Mouse (Mus musculus): ENCODE measurements around the gene Sfmbt2. TPM values are rescaled to one million over a fixed set of nuclear protein-coding genes. Genes with fewer than 3 reads are reported as not detected.

Gene Sfmbt2
- 93.4 and 103 TPM in 2 replicates for polyA plus RNA-seq (2011; ENCODE audit: insufficient read depth, insufficient read length, low read depth, missing spikeins)

DNA sequence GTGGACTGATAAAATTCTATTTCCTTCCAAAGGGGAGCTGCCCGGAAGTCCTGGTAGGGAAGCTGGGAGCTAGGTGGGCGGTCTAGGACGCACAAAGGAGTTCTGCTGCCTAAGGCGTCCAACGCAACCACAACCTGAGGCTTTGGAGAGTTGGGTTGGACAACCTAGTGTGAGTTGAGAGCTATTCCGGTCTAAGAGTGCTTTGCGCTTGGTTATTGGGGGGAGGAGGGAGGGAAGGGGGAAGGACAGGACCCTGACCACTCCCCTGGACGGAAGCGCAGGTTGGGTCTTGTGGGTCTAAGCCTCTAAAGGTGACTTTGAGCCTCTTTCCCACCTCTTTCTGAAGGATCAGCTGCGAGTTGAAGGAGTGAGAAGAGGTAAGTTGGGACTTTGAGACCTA lies at the start of gene Sfmbt2:
Gene Sfmbt2, plus strand, starts transcription at position 335 of the 400 bp plus-strand sequence.
- H3K36me3 ChIP-seq (ENCODE audit: control insufficient read depth, insufficient read depth, low read length, poor library complexity, severe bottlenecking), result no peaks in the 10 kb centered on the region
- H3K4me3 ChIP-seq (ENCODE audit: low read depth, low read length), result peak within 1 kb of the TSS; percentile 36
- no peak within 1 kb of the TSS for H3K27ac ChIP-seq (ENCODE audit: insufficient read depth, low read length)
- TF ChIP-seq POLR2A (IDR thresholded peaks at IDR 0.05; ENCODE audit: insufficient read depth, low read length) (no peak), EP300 (IDR thresholded peaks at IDR 0.05; ENCODE audit: insufficient read depth, low read depth, low read length) (0 out of 2 replicates have a peak, but pooled peaks have one; percentile 28)
- H3K9ac ChIP-seq (ENCODE audit: low read depth, poor library complexity, severe bottlenecking), result peak within 1 kb of the TSS; percentile 75; the same call in 1 of the 2 replicates
- no peaks in the 10 kb centered on the region for H3K4me1 ChIP-seq (ENCODE audit: control insufficient read depth, insufficient read depth, low read length)
- peaks cover 15% of the 10 kb centered on the region; the same call in 1 of the 2 replicates for H3K27me3 ChIP-seq (ENCODE audit: control insufficient read depth, insufficient read depth, low read length, poor library complexity, severe bottlenecking)
- H3K9me3 ChIP-seq (replicated peaks; ENCODE audit: control insufficient read depth, insufficient read depth, low read length, poor library complexity, severe bottlenecking), result no peaks in the 10 kb centered on the region

DNA sequence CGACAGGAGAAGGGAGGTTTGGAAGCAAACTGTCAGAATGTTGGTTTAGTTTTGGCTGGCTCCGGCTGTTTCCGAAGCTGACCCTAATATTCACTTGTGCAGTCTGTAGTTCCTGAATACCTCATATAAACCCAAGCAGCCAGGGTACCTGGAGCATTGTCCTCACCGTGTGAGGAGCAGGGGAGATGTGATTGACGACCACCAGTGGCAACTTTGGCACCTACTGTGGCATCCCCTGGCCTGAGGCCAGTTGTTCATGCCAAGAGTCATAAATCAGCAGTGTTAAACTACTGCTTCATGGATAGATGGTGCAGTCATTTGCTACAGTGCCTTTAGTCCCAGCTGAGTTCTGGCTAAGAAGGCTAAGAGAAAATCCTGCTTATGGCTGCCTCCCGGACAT lies 49.2 kb upstream of the Sfmbt2 start:
- H3K27ac ChIP-seq (ENCODE audit: insufficient read depth, low read length), result no peak overlapping the region
- TF ChIP-seq CTCF (IDR thresholded peaks at IDR 0.05; ENCODE audit: low read depth, low read length) (no peak), EP300 (IDR thresholded peaks at IDR 0.05; ENCODE audit: insufficient read depth, low read depth, low read length) (no peak), POLR2A (IDR thresholded peaks at IDR 0.05; ENCODE audit: insufficient read depth, low read length) (no peak)
- H3K9ac ChIP-seq (ENCODE audit: low read depth, poor library complexity, severe bottlenecking), result no peak overlapping the region
- peaks cover 2% of the 10 kb centered on the region for H3K4me1 ChIP-seq (ENCODE audit: control insufficient read depth, insufficient read depth, low read length)
- no peak overlapping the region for H3K4me3 ChIP-seq (ENCODE audit: low read depth, low read length)
- no peaks in the 10 kb centered on the region for H3K36me3 ChIP-seq (ENCODE audit: control insufficient read depth, insufficient read depth, low read length, poor library complexity, severe bottlenecking)
- H3K27me3 ChIP-seq (ENCODE audit: control insufficient read depth, insufficient read depth, low read length, poor library complexity, severe bottlenecking), result no peaks in the 10 kb centered on the region; the same call in 1 of the 2 replicates
- H3K9me3 ChIP-seq (replicated peaks; ENCODE audit: control insufficient read depth, insufficient read depth, low read length, poor library complexity, severe bottlenecking), result peaks cover 2% of the 10 kb centered on the region; the same call in 1 of the 2 replicates

DNA sequence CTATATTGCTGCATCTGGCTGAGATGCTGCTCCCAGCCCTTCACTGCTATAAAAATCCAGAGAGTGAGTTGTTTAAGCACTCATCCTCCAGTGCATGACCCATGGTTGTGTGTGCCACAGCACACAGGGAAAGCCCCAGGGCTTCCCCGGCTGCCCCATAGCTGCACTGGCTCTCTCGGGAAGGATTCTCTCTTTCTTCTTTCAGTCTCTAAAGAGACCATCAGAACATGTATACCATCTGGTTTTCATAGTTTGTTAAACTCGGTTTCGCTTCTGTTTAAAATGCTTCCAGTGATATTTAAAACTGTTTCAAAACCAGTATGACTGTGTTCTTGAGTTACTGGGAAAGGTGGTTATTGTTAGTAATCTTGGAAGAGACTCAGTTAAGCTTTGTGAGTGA lies 47.1 kb upstream of the Sfmbt2 start:
- H3K27ac ChIP-seq (ENCODE audit: insufficient read depth, low read length), result no peak overlapping the region
- H3K9ac ChIP-seq (ENCODE audit: low read depth, poor library complexity, severe bottlenecking), result no peak overlapping the region
- H3K27me3 ChIP-seq (ENCODE audit: control insufficient read depth, insufficient read depth, low read length, poor library complexity, severe bottlenecking), result no peaks in the 10 kb centered on the region; the same call in 1 of the 2 replicates
- H3K36me3 ChIP-seq (ENCODE audit: control insufficient read depth, insufficient read depth, low read length, poor library complexity, severe bottlenecking), result no peaks in the 10 kb centered on the region
- H3K4me3 ChIP-seq (ENCODE audit: low read depth, low read length), result no peak overlapping the region
- H3K9me3 ChIP-seq (replicated peaks; ENCODE audit: control insufficient read depth, insufficient read depth, low read length, poor library complexity, severe bottlenecking), result peaks cover 2% of the 10 kb centered on the region; the same call in 1 of the 2 replicates
- no peaks in the 10 kb centered on the region for H3K4me1 ChIP-seq (ENCODE audit: control insufficient read depth, insufficient read depth, low read length)
- TF ChIP-seq CTCF (IDR thresholded peaks at IDR 0.05; ENCODE audit: low read depth, low read length), result no peak

DNA sequence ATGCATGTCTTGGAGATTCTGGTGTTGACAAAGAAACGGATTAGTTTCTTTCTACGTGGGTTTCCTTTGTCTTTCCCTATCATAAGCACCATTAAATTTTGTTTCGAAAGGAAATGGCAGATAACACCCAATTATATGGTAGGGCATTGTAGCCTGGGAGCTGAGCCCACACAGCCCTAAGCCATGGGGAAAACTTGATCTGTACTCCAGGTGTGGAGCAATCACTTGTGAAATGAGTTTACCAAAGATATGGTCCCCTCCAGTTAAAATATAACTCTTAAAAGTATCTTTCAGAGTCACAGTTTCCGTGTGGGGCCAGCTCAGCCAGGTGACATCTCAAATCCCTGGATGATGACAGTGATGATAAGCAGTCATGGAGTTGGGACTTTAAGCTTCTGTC lies 45.3 kb upstream of the Sfmbt2 start:
- TF ChIP-seq POLR2A (IDR thresholded peaks at IDR 0.05; ENCODE audit: insufficient read depth, low read length), result no peak
- no peak for TF ChIP-seq EP300 (IDR thresholded peaks at IDR 0.05; ENCODE audit: insufficient read depth, low read depth, low read length)
- peaks cover 2% of the 10 kb centered on the region; the same call in 1 of the 2 replicates for H3K9me3 ChIP-seq (replicated peaks; ENCODE audit: control insufficient read depth, insufficient read depth, low read length, poor library complexity, severe bottlenecking)
- no peaks in the 10 kb centered on the region for H3K36me3 ChIP-seq (ENCODE audit: control insufficient read depth, insufficient read depth, low read length, poor library complexity, severe bottlenecking)
- H3K4me1 ChIP-seq (ENCODE audit: control insufficient read depth, insufficient read depth, low read length), result no peaks in the 10 kb centered on the region
- H3K4me3 ChIP-seq (ENCODE audit: low read depth, low read length), result no peak overlapping the region
- no peaks in the 10 kb centered on the region; the same call in 1 of the 2 replicates for H3K27me3 ChIP-seq (ENCODE audit: control insufficient read depth, insufficient read depth, low read length, poor library complexity, severe bottlenecking)
- no peak overlapping the region for H3K27ac ChIP-seq (ENCODE audit: insufficient read depth, low read length)
- H3K9ac ChIP-seq (ENCODE audit: low read depth, poor library complexity, severe bottlenecking), result no peak overlapping the region

DNA sequence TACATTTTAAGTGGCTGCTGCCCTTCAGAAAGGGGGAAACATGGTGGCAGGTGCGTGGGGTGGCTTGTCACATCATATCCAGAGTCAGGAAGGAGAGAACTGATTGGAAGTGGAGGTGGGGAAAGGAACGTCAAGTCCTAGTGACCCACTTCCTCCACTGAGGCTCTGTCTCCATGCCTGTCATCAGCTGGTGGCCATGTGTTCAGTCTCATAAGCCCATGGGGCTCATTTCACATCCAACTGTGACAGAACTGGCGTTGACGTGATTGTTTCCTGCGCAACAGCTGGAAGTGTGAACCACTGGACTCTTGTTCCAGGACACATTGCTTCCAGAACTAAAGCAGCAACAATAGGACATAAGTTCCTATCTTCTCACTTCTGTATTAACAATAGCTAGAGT lies 40.1 kb upstream of the Sfmbt2 start:
- Histone ChIP-seq H3K27me3 (ENCODE audit: control insufficient read depth, insufficient read depth, low read length, poor library complexity, severe bottlenecking) (no peaks in the 10 kb centered on the region; the same call in none of the 2 replicates), H3K27ac (ENCODE audit: insufficient read depth, low read length) (no peak overlapping the region), H3K9ac (ENCODE audit: low read depth, poor library complexity, severe bottlenecking) (no peak overlapping the region), H3K4me1 (ENCODE audit: control insufficient read depth, insufficient read depth, low read length) (peaks cover 1% of the 10 kb centered on the region), H3K9me3 (replicated peaks; ENCODE audit: control insufficient read depth, insufficient read depth, low read length, poor library complexity, severe bottlenecking) (peaks cover 2% of the 10 kb centered on the region; the same call in 1 of the 2 replicates), H3K36me3 (ENCODE audit: control insufficient read depth, insufficient read depth, low read length, poor library complexity, severe bottlenecking) (no peaks in the 10 kb centered on the region), H3K4me3 (ENCODE audit: low read depth, low read length) (no peak overlapping the region)
- TF ChIP-seq CTCF (IDR thresholded peaks at IDR 0.05; ENCODE audit: low read depth, low read length), result no peak

DNA sequence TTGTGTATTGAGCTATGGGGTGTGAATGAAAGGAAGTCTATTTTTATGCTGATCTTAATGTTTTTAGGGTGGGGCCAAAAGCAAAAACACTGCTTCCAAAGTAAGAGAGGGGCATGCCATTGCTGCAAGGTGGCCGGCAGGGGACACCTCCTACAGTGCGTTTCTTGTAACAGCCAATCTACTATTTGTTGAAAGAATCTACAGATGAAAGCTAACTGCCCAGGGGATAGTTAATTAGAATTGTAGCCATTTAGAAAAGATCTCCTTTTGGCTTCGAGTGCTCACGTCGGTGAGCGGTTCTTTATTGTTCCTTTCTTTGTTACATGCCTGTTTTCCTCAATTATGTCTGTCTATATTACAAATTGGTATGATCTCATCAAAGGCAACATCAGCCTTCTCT lies 36.0 kb upstream of the Sfmbt2 start:
- H3K4me1 ChIP-seq (ENCODE audit: control insufficient read depth, insufficient read depth, low read length), result peaks cover 1% of the 10 kb centered on the region
- H3K27ac ChIP-seq (ENCODE audit: insufficient read depth, low read length), result no peak overlapping the region
- H3K9ac ChIP-seq (ENCODE audit: low read depth, poor library complexity, severe bottlenecking), result no peak overlapping the region
- H3K9me3 ChIP-seq (replicated peaks; ENCODE audit: control insufficient read depth, insufficient read depth, low read length, poor library complexity, severe bottlenecking), result no peaks in the 10 kb centered on the region
- peaks cover 18% of the 10 kb centered on the region for H3K36me3 ChIP-seq (ENCODE audit: control insufficient read depth, insufficient read depth, low read length, poor library complexity, severe bottlenecking)
- peak; percentile 81; the same call in 1 of the 2 replicates for TF ChIP-seq EP300 (IDR thresholded peaks at IDR 0.05; ENCODE audit: insufficient read depth, low read depth, low read length)
- no peak for TF ChIP-seq CTCF (IDR thresholded peaks at IDR 0.05; ENCODE audit: low read depth, low read length)
- no peaks in the 10 kb centered on the region; the same call in 1 of the 2 replicates for H3K27me3 ChIP-seq (ENCODE audit: control insufficient read depth, insufficient read depth, low read length, poor library complexity, severe bottlenecking)
- no peak overlapping the region for H3K4me3 ChIP-seq (ENCODE audit: low read depth, low read length)

All from ES-Bruce4 (cell line).